Mouse (Mus musculus) heart, postnatal 0 days (tissue): ENCODE results near the gene Gm49392.

Source experiments
- CTCF ChIP-seq: IDR thresholded peaks from 2 replicates; pipeline ENCODE4 v1.5.1; 2016; ENCODE audit warnings: antibody characterized with exemption, control low read depth, low read depth
- EP300 ChIP-seq: IDR thresholded peaks from 2 replicates; pipeline ENCODE4 v1.6.1; 2016; ENCODE audit warnings: antibody characterized with exemption, low read depth

GRCm38 (mm10) chr13:60839353-60839902 lies 57.3 kb downstream of the Gm49392 start:
- TF ChIP-seq CTCF (no peak), EP300 (no peak)
